Mouse (Mus musculus): Measurements from ENCODE around the gene Dync2h1. TPM values are rescaled to one million over a fixed set of nuclear protein-coding genes. Genes with fewer than 3 reads are reported as not detected.
"Not testable (repeated sequence)": the region's sequence is repeated elsewhere in the genome, so short reads cannot be mapped to it uniquely, and the experiment has no call there.

The Dync2h1 gene
- total RNA-seq (2021) = 10 to 100 TPM; 25.2 to 32.8 TPM

DNA sequence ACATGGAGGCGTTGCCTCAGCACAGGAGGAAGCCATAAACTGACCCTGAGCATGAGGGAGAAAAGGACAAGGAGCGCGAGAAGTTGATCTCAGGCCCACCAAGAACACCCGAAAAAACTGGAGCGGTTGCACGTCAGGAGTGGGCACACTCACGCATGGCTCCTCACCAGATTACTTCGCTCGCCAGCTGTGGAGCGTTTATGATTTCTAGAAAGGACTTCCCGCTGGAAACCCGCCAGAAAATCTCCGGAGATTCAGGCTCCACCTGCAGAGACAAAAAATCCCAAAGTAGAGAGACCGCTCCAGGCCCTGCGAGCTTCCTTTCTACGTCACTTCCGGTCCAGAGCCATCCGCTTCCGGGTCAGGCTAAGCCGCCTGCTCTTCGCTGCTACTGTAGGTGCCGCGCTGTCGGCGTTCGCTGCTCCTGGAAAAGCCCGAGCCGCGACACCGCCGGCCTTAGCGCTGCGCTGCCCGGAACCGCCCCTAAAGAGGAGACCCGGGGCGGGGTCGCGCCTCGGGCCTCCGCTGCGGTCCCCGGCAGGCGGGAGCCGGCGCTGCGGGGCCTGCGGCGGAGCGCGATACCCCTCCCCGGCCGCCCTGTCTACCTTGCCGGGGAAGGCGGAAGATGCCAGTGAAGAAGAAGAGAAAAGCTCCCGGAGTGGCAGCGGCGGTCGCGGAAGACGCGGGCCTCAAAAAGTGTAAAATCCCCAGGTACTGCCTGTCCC, at the start of gene Dync2h1, which contains the start of gene Dcun1d5:
Gene Dync2h1 (minus strand): TSS at position 275 of the 725 bp plus-strand sequence.
Gene Dcun1d5 (plus strand): TSS at position 349 of the 725 bp plus-strand sequence.
- peak; percentile 94 to 95 for DNase-seq (ENCODE audit: low spot score in 2 of 2)
- intact Hi-C loops (cut with DNase I) = no loop called here

DNA sequence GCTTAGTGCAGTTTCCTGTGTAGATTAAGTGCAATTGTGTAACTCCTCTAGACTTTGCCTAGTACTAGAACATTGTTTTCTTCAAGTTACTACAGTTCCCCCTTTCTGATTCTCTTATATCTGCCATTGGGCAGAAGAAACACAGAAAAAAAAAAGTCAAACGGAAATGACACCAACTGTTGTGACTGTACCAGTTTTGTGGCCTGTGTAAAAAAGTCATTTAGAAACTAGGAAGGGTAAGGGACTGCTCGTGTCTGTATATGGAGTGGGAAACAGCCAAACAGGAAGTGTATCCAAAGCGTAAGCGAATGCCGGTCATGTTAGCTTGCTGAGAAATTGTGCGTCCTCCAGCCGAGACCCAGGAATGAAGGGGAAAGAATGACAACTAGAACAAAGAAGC, 37.2 kb upstream of the Dync2h1 start:
- intact Hi-C loops (cut with DNase I) = no loop called here
- DNase-seq (ENCODE audit: low spot score in 2 of 2) = no peak

DNA sequence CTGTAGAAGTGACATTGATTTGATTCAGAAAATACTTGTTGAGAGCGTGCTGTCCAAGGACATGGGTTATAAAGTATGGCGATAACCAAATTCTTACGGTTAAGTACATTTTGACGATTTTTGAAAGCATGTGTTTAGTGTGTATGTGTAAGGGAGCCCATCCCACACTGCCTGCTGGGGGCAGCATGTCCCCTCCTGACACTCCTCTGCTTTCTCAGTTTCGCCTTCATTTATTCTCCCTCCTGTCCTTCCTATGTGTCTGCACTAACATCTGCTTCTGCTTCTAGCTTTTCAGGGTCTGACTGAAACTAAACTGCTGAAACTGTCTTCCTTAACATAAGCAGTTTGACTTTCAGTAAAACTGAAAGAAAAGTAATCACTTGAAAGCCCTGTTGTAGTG, 36.8 kb upstream of the Dync2h1 start:
- intact Hi-C loops (cut with DNase I) = no loop called here
- no peak for DNase-seq (ENCODE audit: low spot score in 2 of 2)

DNA sequence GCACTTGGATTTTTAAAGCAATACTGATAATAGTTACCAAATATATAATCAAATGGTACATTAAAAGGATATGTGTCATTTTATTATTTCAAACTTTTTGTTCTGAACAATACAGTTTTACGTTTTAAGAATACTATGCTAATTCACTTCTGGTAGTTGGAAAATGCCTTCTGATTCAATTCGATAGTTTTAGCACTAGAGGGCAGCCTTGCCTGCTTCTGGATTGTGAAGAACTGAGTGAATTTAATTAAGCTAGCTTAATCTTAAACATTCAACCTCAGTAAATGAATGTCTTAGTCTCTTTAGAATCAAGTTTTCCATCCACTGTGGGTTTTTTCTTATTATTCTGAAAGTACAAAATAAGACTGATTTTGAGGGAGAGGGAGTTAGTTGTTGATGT, 32.0 kb upstream of the Dync2h1 start:
- DNase-seq (ENCODE audit: low spot score in 2 of 2) = no peak

DNA sequence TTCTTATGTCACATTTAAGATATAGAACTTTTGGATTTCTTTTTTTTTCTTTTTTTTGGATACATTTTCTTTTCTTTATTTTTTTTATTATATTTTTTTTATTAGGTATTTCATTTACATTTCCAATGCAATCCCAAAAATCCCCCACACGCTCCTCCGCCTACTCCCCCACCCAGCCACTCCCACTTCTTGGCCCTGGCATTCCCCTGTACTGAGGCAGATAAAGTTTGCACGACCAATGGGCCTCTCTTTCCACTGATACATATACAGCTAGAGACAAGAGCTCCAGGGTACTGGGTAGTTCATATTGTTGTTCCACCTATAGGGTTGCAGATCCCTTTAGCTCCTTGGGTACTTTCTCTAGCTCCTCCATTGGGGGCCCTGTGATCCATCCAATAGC, 6.4 kb upstream of the Dync2h1 start:
- intact Hi-C loops (cut with DNase I); DNase-seq (ENCODE audit: low spot score in 2 of 2): not testable (repeated sequence)

More for the DNA sequence above, 32.0 kb upstream of the Dync2h1 start:
- intact Hi-C loops (cut with DNase I) = loop anchor here (2.0 kb wide), 1 partner anchor 379 kb away; no protein-coding TSS in a partner anchor

DNA sequence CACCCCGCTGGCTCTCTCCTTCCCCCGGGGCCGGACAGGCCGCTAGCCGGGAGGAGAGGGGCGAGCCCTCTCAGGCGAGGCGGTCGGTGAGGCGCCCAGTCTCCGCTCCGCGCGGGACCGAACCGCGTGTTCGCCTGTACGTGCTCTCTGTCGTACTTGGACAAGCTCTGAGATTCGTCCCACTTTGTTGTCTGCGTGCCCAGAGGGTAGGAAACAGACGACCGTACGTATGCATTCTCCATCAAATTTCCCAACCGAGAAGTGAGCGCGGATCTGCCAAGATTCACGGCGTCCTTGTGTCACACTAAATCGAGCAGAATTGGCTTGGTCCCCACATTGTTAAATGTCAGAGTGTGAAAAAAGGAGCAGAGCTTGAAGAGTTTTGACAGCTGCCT, 648 bp upstream of the Dync2h1 start:
- intact Hi-C loops (cut with DNase I) = no loop called here
- no peak for DNase-seq (ENCODE audit: low spot score in 2 of 2)

DNA sequence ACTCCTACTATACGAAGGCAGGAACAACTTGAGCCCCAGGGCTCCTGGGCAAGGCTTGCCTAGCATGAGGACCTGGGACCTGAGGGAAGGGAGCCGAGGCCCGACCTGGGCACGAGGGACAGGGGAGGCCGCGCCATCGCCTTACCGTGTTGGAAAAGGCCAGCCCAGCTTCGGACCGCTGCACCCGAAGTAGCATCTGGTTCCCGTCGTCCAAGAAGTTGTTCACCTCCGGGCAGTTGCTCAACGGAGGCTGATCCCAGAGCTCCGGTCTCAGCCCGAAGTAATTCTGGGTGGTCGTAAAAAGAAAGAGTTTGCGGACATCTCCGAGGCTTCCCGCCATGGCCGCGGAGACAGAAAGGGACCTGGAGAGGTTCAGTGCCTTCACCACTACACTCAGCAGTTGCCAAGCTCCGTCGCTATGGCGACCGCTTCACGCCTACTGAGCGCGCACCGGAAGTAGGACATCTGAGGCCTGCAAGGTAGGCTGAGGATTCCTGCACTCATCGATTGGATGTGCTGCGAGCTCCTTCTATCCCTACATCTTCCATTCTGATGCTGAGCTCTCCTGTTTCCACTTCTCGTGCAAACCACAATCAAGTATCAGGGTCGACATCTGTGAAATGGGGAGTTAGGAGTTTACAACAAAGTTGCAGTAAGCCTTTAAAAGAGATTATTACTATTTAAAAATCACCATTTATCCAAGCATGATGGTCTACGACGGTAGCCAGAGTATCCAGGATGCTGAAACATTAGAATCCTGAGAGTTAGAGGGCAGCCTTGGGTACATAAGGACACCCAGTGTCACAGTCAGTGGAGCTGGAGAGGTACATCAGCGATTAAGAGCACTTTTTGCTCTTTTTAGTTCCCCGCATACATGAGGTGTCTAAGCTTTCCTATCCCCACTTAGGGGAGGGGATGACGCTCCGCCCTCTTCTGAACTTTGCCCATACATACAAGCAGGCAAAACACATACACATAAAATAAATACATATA, 7.3 kb downstream of the Dync2h1 start:
- DNase-seq (ENCODE audit: low spot score in 2 of 2) = peak; percentile 93
- intact Hi-C loops (cut with DNase I) = no loop called here

DNA sequence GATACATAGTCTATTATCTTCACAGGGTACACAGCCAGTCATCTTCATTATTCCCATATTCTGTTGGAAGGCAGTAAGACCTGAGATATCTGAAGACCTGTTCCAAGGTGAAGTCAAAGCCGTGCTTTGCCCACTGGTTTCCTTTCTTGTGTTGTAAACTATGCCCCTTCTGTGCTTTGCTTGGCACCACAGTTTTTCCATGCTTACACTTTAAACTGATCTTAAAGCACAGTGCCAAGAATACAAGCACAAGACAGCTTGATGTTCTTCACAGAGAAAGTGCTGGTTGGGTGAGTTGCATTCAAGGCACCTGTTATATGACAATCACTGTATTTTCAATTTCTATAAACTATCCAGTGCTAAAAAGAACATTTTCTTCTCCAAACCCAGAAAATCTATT, 10.5 kb downstream of the Dync2h1 start:
- intact Hi-C loops (cut with DNase I) = no loop called here
- DNase-seq (ENCODE audit: low spot score in 2 of 2) = no peak

DNA sequence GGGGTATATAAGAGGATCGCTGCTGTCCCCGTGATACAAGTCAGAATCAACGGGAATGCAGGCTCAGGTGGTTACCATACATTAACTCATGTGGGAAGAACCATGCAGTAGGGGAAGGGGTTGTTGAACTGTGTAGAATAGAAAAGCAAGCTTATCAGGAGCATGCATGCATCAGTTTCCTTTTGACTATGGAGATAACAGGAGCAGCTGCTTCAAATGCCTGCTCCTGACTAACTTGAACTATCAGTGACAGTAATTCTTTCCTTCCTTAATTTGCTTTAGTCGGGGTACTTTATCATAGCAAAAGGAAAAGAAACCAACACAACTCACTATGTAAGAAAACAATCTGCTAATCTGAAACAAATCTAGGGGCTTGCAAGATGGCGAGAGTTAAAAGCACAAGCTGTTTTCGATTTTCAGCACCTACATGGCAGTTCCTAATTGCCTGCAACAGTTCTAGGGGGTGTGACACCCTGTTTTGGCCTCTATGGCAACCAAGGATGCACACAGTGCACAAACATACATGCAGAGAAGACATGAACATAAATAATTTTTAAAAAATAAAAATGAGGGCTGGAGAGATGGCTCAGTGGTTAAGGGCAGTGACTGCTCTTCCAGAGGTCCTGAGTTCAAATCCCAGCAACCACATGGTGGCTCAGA, 16.8 kb downstream of the Dync2h1 start:
- intact Hi-C loops (cut with DNase I) = no loop called here
- DNase-seq (ENCODE audit: low spot score in 2 of 2) = no peak

DNA sequence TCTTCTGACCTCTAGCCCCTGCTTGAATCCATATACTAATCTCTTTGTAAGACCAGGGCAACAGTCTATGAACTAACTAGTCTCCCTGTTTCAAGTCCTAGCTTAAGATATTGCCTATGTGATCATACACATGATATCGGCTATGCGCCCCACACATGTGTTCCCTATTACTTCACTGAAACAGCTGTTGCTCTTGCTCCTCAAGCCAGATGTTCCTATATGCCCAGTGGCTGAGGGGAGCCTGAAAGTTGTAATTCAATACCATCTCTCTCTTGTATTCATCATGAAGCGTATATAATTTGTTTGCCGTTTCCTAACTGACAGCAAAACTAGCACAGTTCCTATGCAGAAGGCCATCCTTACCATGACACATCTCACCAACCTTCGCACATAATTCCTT, 23.6 kb downstream of the Dync2h1 start:
- intact Hi-C loops (cut with DNase I) = no loop called here

DNA sequence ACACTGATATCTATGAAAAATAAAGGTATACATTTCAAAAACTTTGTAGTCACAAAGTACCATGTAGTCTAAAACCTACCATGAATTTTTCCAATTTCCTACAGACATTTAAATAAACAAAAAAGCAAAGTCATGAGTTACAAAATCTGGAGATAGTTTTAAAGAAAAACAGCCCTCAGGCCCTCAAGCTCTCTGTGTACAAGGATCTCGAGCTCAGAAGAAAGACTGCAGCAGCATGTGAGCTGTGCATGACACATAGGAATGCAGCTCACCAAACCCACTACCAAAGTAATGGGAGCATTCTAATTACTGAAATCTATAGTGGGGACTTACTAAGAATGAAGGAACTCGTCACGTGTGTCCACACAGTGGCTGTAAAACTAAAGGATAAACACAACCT, 24.5 kb downstream of the Dync2h1 start:
- intact Hi-C loops (cut with DNase I) = no loop called here
- no peak for DNase-seq (ENCODE audit: low spot score in 2 of 2)

More for the DNA sequence above, 23.6 kb downstream of the Dync2h1 start:
- DNase-seq (ENCODE audit: low spot score in 2 of 2) = no peak

DNA sequence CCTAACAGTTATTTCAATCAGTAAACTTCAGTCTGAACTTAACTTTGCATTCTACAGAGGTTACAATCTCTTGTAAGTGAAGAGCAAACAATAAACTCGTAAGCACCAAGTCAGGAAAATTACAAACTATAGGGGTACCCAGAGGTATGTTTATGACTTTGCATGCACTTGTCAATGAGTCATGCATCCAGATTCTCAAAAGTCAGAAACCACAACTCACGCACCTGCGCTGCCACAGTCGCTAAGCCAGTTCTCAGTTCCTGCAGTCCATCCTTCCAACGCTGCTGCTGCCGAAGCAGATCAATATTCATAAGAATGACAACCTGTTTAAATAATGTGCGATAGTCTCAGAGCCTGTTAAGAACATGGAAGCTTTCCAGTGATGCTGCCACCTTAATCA, 25.6 kb downstream of the Dync2h1 start:
- no peak for DNase-seq (ENCODE audit: low spot score in 2 of 2)
- intact Hi-C loops (cut with DNase I) = no loop called here

DNA sequence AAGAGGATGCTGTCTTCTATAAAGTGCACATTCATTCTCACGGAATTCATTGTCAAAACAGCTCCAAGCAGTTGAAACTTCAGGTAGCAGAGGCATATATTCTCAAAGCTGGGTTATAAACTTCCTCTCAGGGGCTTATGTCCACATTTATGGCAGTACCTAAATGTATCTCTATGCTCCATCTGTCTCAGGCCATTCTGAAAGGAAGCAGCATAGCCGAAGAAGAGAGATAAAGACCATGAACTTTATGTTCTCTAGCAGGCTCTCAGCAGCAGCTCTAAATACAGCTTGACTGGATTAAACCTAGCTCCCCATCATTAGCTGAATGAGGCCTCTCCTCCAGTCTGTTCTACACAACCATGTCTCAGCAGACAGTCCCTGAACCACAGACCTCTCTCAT, 29.9 kb downstream of the Dync2h1 start:
- intact Hi-C loops (cut with DNase I) = no loop called here
- DNase-seq (ENCODE audit: low spot score in 2 of 2) = no peak

DNA sequence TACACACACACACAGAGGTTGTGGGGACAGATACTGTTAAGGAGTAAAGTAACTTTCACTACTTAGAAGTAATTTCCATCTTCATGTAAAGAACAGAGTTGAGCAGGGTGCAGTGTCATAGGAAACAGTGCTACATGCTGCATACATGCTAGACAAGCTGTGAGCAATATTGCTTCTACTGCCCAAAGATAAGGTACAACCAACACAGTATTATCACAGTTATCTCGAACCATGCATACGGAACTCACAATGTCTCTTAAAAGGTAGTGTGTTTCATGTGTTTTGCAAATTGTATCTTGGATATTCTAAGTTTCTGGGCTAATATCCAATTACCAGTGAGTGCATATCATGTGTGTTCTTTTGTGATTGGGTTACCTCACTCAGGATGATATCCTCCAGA, 61.4 kb downstream of the Dync2h1 start:
- intact Hi-C loops (cut with DNase I) = no loop called here
- DNase-seq (ENCODE audit: low spot score in 2 of 2) = no peak

DNA sequence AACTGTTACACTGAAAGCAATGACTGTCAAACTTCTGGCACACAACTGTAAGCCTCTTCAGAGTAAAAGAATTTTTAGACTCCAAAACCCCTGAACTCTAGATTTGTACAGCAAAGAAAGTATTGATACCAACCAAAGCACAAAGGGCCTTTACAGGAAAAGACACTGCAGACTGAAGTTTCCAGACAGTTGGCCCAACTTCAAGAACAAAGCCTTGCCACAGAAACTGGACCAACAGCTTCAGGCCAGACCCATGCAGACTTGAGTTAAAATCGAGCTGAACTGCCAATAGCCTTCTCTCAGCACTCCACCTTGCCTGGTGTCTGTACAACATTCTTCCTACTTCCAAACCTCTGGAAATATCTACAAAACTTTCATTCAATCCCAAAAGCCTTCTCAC, 74.1 kb downstream of the Dync2h1 start:
- intact Hi-C loops (cut with DNase I) = no loop called here
- no peak for DNase-seq (ENCODE audit: low spot score in 2 of 2)

DNA sequence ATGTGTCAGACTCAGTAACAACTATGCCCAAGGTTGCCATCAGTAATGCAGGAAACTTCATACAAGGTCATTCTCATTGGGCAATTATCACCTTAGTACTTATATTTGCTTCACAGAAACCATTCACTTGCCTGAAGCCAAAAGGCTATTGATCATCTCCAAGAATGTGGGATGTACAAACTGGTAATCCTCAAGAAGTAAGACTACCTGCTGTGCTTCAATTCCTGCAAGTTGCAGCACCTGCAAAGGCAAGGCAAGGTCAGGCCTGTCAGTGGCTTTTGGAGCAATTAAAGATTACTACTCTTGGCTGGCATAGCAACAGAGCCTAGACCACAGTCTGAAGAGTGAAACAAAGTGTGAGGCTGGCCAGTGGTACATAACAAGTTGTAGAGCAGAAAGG, 82.9 kb downstream of the Dync2h1 start:
- DNase-seq (ENCODE audit: low spot score in 2 of 2) = no peak
- intact Hi-C loops (cut with DNase I) = no loop called here

DNA sequence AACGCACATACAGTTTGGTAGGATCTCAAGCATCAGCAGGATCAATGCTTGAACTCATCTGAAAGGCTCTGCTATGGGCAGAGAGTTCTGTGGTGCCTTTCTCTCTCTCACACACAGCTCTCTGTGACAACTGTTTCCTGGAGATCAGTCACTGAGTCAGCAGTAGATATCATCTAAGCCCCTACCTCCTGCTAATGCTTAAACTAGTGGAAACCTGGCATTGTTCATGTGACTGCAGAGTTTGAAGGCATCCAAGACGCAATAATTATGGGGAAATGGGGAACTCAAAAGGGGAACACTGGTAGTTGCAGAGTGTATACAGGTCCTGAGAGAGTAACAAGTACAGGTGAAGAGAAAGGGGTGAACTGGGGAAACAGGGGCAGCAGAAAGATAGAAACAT, 109.6 kb downstream of the Dync2h1 start:
- no peak for DNase-seq (ENCODE audit: low spot score in 2 of 2)
- intact Hi-C loops (cut with DNase I) = no loop called here

DNA sequence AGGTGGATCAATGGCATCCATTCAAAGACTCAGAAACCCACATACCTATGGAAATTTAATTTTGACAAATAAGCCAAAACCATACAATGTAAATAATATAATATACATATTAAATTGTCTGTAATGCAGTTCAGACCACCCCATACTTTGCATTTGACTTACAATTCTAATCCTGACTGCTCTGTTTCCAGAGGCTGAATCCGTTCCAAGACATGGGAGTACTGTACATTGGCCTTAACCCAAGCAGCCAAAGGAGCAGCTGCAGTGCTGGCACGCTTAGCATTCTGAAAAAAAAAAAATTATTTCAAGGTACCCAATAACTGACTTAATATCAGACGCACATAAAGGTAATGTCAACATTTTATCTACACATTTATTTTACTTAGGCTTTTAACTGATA, 113.4 kb downstream of the Dync2h1 start:
- intact Hi-C loops (cut with DNase I) = no loop called here
- DNase-seq (ENCODE audit: low spot score in 2 of 2) = no peak

DNA sequence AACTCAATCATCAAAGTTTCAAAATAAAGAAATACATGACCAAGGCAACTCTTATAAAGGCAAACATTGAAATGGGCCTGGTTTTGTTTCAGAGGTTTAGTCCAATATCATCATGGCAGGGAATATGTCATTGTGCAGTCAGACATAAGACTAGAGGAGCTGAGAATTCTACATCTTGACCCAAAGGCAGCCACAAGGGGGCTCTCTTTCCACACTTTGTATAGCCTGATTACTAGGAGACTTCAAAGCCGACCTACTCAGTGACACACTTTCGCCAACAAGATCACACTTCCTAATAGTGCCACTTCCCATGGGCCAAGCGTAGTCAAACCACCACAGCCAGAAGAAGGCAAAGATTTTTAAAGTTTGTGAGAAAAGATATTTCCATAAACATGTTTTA, 133.7 kb downstream of the Dync2h1 start:
- intact Hi-C loops (cut with DNase I) = no loop called here
- no peak for DNase-seq (ENCODE audit: low spot score in 2 of 2)

DNA sequence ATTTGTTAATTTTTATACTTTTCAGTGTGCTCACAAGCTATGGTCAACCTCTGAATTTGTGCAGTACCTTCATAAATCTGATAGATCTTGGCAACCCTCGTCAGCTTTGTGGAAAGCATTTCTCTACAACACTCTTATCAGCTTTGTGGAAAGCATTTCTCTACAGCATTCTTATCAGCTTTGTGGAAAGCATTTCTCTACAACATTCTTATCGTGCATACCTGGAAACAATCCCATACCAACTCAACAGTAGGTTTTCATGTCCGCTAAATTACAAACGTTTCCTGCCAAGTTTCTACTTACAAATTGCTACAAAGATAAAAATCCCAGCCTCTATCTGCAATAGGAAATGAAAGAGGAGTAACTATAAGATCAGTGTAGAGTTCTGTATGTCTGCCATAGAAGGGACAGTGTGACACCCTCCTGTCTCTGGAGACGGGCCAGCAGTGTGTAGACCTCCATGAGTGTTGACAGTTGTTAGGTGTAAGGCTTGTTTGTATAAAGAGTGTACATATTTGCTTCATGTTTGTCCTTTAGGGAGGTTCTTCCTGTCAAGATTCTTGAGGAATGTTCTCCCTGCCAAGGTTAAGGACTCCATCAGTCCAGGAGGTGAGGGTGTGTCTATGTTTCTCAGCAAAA, 141.5 kb downstream of the Dync2h1 start:
- DNase-seq (ENCODE audit: low spot score in 2 of 2) = no peak
- intact Hi-C loops (cut with DNase I) = no loop called here
